Mouse (Mus musculus) gastrocnemius, adult 2 months (tissue): ENCODE measurements around the gene Trpm6. TPM values are rescaled to one million over a fixed set of nuclear protein-coding genes. Genes with fewer than 3 reads are reported as not detected.
A peak's percentile ranks its signal among the peaks of the same experiment; 100 is the strongest.

Source experiments
- DNase-seq: peaks from one replicate; pipeline ENCODE4 v3.0.0; 2022
- H3K27ac ChIP-seq: fragments of 200-600 bp; 2 replicates; pipeline ENCODE4 v1.8.1; 2022; ENCODE audit warnings: mild to moderate bottlenecking
- H3K4me3 ChIP-seq: fragments of 200-600 bp; 2 replicates; pipeline ENCODE4 v1.8.1; 2022; ENCODE audit warnings: mild to moderate bottlenecking, moderate library complexity
- CTCF ChIP-seq: fragments of 200-600 bp; IDR thresholded peaks from 2 replicates; pipeline ENCODE4 v1.8.1; 2022; ENCODE audit warnings: antibody characterized with exemption, mild to moderate bottlenecking, moderate library complexity
- intact Hi-C: fragments of 180-260 bp; cut with DNase I; formaldehyde crosslinking; loops from one replicate; pipeline ENCODE4 v1.15.1; 2025
- total RNA-seq, 2 experiments: library from RNA; stranded (reverse); gene quantifications; 2 replicates each; pipeline ENCODE4 v1.2.3; 2021

The Trpm6 gene
- total RNA-seq, 2 experiments from 2014 or later: 0.06 TPM; not detected in 1

- intact Hi-C loops: no loop called here
- no peak for DNase-seq
- H3K4me3 ChIP-seq: no peak overlapping the region
- no peak overlapping the region for H3K27ac ChIP-seq
- TF ChIP-seq CTCF: no peak
Observed at GRCm38 (mm10) chr19:18873709-18874644, 124.2 kb downstream of the Trpm6 start.

DNA sequence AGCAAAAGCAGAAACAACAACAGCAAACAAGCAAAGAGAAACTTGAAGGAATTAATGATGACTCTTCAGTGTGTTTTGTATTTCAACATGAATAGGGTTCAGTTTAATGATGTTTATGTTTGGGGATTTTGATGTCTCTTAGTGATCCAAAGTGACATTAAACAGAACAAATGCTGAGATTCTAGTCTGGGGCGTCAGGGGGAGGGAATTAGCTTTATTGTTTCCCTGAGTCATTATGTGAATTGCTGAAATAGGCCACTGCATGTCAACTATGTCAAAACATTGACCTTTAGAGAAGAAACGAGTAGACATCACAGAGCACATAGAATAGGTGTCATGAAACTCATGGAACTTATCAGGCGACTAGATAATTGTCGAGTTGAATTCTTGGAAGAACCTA, 129.5 kb downstream of the Trpm6 start:
- Histone ChIP-seq H3K27ac (no peak overlapping the region), H3K4me3 (no peak overlapping the region)
- intact Hi-C loops: no loop called here
- no peak for DNase-seq
- TF ChIP-seq CTCF: no peak

DNA sequence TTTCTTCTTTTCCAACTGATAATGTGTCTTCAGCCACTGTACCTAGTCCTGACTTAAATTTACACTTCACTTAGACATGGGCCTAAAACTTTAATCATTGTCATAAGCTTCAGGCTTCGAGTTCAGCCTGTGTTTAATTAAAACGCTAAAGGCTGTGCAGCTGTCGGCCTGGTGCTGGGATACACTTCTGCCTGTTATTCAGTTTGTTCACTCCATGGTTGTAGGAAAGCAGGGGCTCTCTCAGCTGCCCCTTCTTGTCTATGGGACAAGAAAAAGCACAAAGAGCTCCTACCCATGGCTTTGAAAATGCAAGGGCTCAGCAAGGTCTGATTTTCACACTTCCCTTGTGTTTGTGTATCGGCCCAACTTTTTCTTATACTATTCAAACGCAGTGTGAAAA, 131.4 kb downstream of the Trpm6 start:
- DNase-seq: no peak
- H3K27ac ChIP-seq: no peak overlapping the region
- no peak for TF ChIP-seq CTCF
- intact Hi-C loops: no loop called here
- H3K4me3 ChIP-seq: no peak overlapping the region

GRCm38 (mm10) chr19:18887646-18888407, 138.0 kb downstream of the Trpm6 start:
- no peak for DNase-seq
- intact Hi-C loops: no loop called here
- no peak for TF ChIP-seq CTCF
- H3K4me3 ChIP-seq: no peak overlapping the region
- H3K27ac ChIP-seq: no peak overlapping the region

DNA sequence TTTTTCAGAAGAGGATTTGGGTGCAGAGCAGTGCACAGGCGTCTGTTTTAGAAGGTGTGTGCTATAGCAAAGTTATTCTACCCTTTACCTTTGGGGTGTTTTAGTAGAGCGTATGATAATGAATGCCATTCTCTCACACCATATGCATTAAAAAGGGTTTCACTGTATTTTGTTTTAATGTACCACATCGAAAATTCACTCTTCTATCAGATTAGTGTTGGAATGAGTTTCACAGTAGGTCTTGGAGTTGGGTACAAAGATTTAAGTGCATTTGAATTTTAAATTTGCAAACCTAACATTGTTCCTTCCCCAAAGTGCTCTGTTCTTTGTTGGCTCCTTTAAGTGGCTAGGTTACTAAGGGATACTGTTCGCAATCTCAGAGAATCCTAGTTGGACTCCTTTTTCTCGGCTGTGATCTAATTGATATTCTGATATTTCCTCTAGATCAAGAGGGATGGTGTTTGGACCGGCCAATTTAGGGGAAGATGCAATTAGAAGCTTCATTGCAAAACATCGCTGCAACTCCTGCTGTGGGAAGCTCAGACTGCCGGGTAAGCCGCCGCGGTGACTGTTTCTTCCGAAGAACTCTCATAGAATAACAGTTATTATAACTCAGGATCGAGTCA, 138.8 kb downstream of the Trpm6 start:
- no peak for TF ChIP-seq CTCF
- H3K27ac ChIP-seq: no peak overlapping the region
- H3K4me3 ChIP-seq: peak overlapping the region; percentile 53
- no peak for DNase-seq
- intact Hi-C loops: no loop called here

GRCm38 (mm10) chr19:18889117-18889627, 139.4 kb downstream of the Trpm6 start:
- Histone ChIP-seq H3K4me3 (peak overlapping the region; percentile 53), H3K27ac (no peak overlapping the region)
- DNase-seq: no peak
- intact Hi-C loops: no loop called here
- TF ChIP-seq CTCF: no peak

DNA sequence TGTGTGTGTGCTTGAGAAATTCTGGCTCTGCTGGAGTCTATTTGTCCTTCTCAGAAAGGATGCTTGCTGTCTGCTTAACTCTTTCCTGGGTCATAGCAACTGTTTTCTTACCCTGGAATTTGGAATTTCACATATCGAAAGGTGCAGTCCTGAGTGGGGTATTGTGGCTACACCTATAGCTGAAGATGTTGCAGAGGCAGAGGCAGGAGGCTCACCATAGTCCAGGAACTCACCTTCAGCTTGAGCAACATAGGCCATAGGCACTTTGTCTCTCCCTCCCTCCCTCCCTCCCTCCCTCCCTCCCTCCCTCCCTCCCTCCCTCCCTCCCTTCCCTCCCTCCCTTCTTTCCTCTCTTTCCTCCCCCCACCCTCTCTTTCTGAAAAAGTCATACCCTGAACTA, 139.8 kb downstream of the Trpm6 start:
- no peak overlapping the region for H3K4me3 ChIP-seq

GRCm38 (mm10) chr19:18890216-18890615, 140.4 kb downstream of the Trpm6 start:
- DNase-seq: no peak
- TF ChIP-seq CTCF: no peak
- Histone ChIP-seq H3K4me3 (no peak overlapping the region), H3K27ac (no peak overlapping the region)
- intact Hi-C loops: no loop called here

More for the DNA sequence above, 139.8 kb downstream of the Trpm6 start:
- no peak overlapping the region for H3K27ac ChIP-seq
- TF ChIP-seq CTCF: no peak
- no peak for DNase-seq
- intact Hi-C loops: no loop called here

- intact Hi-C loops: no loop called here
- DNase-seq: no peak
- H3K4me3 ChIP-seq: no peak overlapping the region
- no peak overlapping the region for H3K27ac ChIP-seq
- TF ChIP-seq CTCF: no peak
Observed at GRCm38 (mm10) chr19:18898238-18898637, 148.5 kb downstream of the Trpm6 start.

GRCm38 (mm10) chr19:18902041-18902693, 152.4 kb downstream of the Trpm6 start:
- TF ChIP-seq CTCF: no peak
- DNase-seq: no peak
- intact Hi-C loops: no loop called here
- Histone ChIP-seq H3K27ac (no peak overlapping the region), H3K4me3 (no peak overlapping the region)

GRCm38 (mm10) chr19:18902694-18903067, 152.9 kb downstream of the Trpm6 start:
- intact Hi-C loops: no loop called here
- H3K4me3 ChIP-seq: no peak overlapping the region
- DNase-seq: no peak
- H3K27ac ChIP-seq: no peak overlapping the region
- no peak for TF ChIP-seq CTCF

GRCm38 (mm10) chr19:18905511-18905910, 155.7 kb downstream of the Trpm6 start:
- DNase-seq: no peak
- H3K4me3 ChIP-seq: no peak overlapping the region
- intact Hi-C loops: no loop called here
- no peak for TF ChIP-seq CTCF
- no peak overlapping the region for H3K27ac ChIP-seq
